Mouse (Mus musculus) stomach, embryonic 14.5 days (tissue): ENCODE results near the gene Clec4f. TPM values are rescaled to one million over a fixed set of nuclear protein-coding genes. Genes with fewer than 3 reads are reported as not detected.

Source experiments
- ATAC-seq: fragments of 200-750 bp; cut with Nextera tagmentation; 2 replicates; pipeline ENCODE4 v1.8.0; 2017; ENCODE audit warnings: low read depth, moderate TSS enrichment; ENCODE audit not compliant: insufficient number of reproducible peaks, insufficient read depth, low FRiP score
- H3K27ac ChIP-seq: fragments of 300-500 bp; sonication (generic); 2 replicates; pipeline ENCODE4 v1.5.1; 2014; ENCODE audit warnings: mild to moderate bottlenecking, low read length, moderate library complexity, mixed read lengths
- H3K27me3 ChIP-seq: fragments of 300-500 bp; sonication (generic); 2 replicates; pipeline ENCODE4 v1.6.1; 2014; ENCODE audit warnings: low read length, control low read depth, mixed read lengths; ENCODE audit not compliant: control insufficient read depth, insufficient read depth
- H3K36me3 ChIP-seq: fragments of 300-500 bp; sonication (generic); 2 replicates; pipeline ENCODE4 v1.6.1; 2014; ENCODE audit warnings: mild to moderate bottlenecking, control low read depth, low read length, moderate library complexity, mixed read lengths; ENCODE audit not compliant: control insufficient read depth, insufficient read depth
- H3K4me1 ChIP-seq: fragments of 300-500 bp; sonication (generic); 2 replicates; pipeline ENCODE4 v1.6.1; 2014; ENCODE audit warnings: low read length, control low read depth, mixed read lengths; ENCODE audit not compliant: control insufficient read depth, insufficient read depth
- H3K4me2 ChIP-seq: fragments of 300-500 bp; sonication (generic); replicated peaks from 2 replicates; pipeline ENCODE4 v1.6.1; 2014; ENCODE audit warnings: low read depth, low read length, control low read depth
- H3K4me3 ChIP-seq: fragments of 300-500 bp; sonication (generic); 2 replicates; pipeline ENCODE4 v1.5.1; 2014; ENCODE audit warnings: low read depth, low read length, control low read depth
- H3K9ac ChIP-seq: fragments of 300-500 bp; sonication (generic); replicated peaks from 2 replicates; pipeline ENCODE4 v1.6.1; 2014; ENCODE audit warnings: low read depth, mild to moderate bottlenecking, control low read depth, low read length, moderate library complexity, mixed read lengths
- H3K9me3 ChIP-seq: fragments of 300-500 bp; sonication (generic); 2 replicates; pipeline ENCODE4 v1.6.1; 2016; ENCODE audit warnings: low read depth, low read length, control low read depth; ENCODE audit not compliant: control insufficient read depth
- WGBS: fragments of 180-500 bp; shearing (Covaris S2); extraction: QIAGEN DNeasy Blood & Tissue Kit; methylation state at CpG from one replicate; pipeline ENCODE4 v1.1.7; 2014; 5-methylcytosine and 5-hydroxymethylcytosine counted together
- polyA plus RNA-seq: library from polyadenylated mRNA; unstranded; fragments of >200 nt; fragmentation: Nextera tagmentation; extraction: Ambion mirVana; gene quantifications from 2 replicates; pipeline ENCODE4 v1.2.1, GENCODE M21; 2014

Gene Clec4f
- polyA plus RNA-seq: not detected in 2 replicates

GRCm38 (mm10) chr6:83656087-83656486, at the start of gene Clec4f:
TSS of gene Clec4f (minus strand) at chr6:83656187.
- Histone ChIP-seq H3K9me3 (no peaks in the 10 kb centered on the region), H3K4me1 (no peaks in the 10 kb centered on the region), H3K4me3 (no peak within 1 kb of the TSS), H3K27ac (no peak within 1 kb of the TSS), H3K27me3 (no peaks in the 10 kb centered on the region), H3K4me2 (no peak within 1 kb of the TSS), H3K36me3 (no peaks in the 10 kb centered on the region), H3K9ac (no peak within 1 kb of the TSS)
- ATAC-seq: no peak
- WGBS: 100% methylated on average over 2 of the region's 2 CpGs

- 24% methylated on average over 5 of the region's 5 CpGs for WGBS
- Histone ChIP-seq H3K36me3 (no peaks in the 10 kb centered on the region), H3K4me2 (no peak overlapping the region)
These were observed 48.7 kb upstream of the Clec4f start for GRCm38 (mm10) chr6:83704701-83705100.

GRCm38 (mm10) chr6:83704294-83704693, 48.3 kb upstream of the Clec4f start:
- ATAC-seq: no peak
- 9% methylated on average over 1 of the region's 1 CpGs for WGBS
- Histone ChIP-seq H3K36me3 (no peaks in the 10 kb centered on the region), H3K4me2 (no peak overlapping the region), H3K9me3 (no peaks in the 10 kb centered on the region), H3K9ac (no peak overlapping the region), H3K4me3 (no peak overlapping the region), H3K27ac (no peak overlapping the region), H3K27me3 (peaks cover 66% of the 10 kb centered on the region), H3K4me1 (no peaks in the 10 kb centered on the region)

More at GRCm38 (mm10) chr6:83704701-83705100, 48.7 kb upstream of the Clec4f start:
- Histone ChIP-seq H3K27me3 (peaks cover 66% of the 10 kb centered on the region), H3K9ac (no peak overlapping the region), H3K9me3 (no peaks in the 10 kb centered on the region), H3K27ac (no peak overlapping the region), H3K4me1 (no peaks in the 10 kb centered on the region), H3K4me3 (no peak overlapping the region)
- ATAC-seq: no peak

GRCm38 (mm10) chr6:83703722-83704078, 47.7 kb upstream of the Clec4f start:
- peaks cover 66% of the 10 kb centered on the region for H3K27me3 ChIP-seq
- WGBS: 2% methylated on average over 10 of the region's 10 CpGs
- no peak overlapping the region for H3K4me3 ChIP-seq

GRCm38 (mm10) chr6:83703000-83703721, 47.2 kb upstream of the Clec4f start:
- Histone ChIP-seq H3K4me1 (no peaks in the 10 kb centered on the region), H3K9ac (no peak overlapping the region), H3K4me3 (no peak overlapping the region), H3K9me3 (no peaks in the 10 kb centered on the region), H3K4me2 (no peak overlapping the region), H3K27ac (no peak overlapping the region), H3K36me3 (no peaks in the 10 kb centered on the region), H3K27me3 (peaks cover 65% of the 10 kb centered on the region)
- no peak for ATAC-seq
- under 1% methylated on average over 27 of the region's 27 CpGs for WGBS

More at GRCm38 (mm10) chr6:83703722-83704078, 47.7 kb upstream of the Clec4f start:
- no peak for ATAC-seq
- Histone ChIP-seq H3K4me2 (no peak overlapping the region), H3K4me1 (no peaks in the 10 kb centered on the region), H3K9me3 (no peaks in the 10 kb centered on the region), H3K36me3 (no peaks in the 10 kb centered on the region), H3K27ac (no peak overlapping the region), H3K9ac (no peak overlapping the region)

GRCm38 (mm10) chr6:83702146-83702999, 46.4 kb upstream of the Clec4f start:
- Histone ChIP-seq H3K4me3 (0 out of 2 replicates have a peak overlapping the region, but pooled peaks have one; percentile 9), H3K9ac (no peak overlapping the region), H3K27me3 (peaks cover 67% of the 10 kb centered on the region), H3K36me3 (no peaks in the 10 kb centered on the region), H3K4me2 (no peak overlapping the region), H3K9me3 (no peaks in the 10 kb centered on the region), H3K4me1 (no peaks in the 10 kb centered on the region), H3K27ac (no peak overlapping the region)
- ATAC-seq: no peak
- under 1% methylated on average over 53 of the region's 53 CpGs for WGBS

GRCm38 (mm10) chr6:83701001-83701400, 45.0 kb upstream of the Clec4f start:
- no peaks in the 10 kb centered on the region for H3K4me1 ChIP-seq
- no peaks in the 10 kb centered on the region for H3K36me3 ChIP-seq
- H3K4me2 ChIP-seq: no peak overlapping the region
- H3K9me3 ChIP-seq: no peaks in the 10 kb centered on the region
- H3K27me3 ChIP-seq: peaks cover 67% of the 10 kb centered on the region
- ATAC-seq: no peak
- no peak overlapping the region for H3K9ac ChIP-seq
- no peak overlapping the region for H3K4me3 ChIP-seq
- no peak overlapping the region for H3K27ac ChIP-seq
- under 1% methylated on average over 11 of the region's 11 CpGs for WGBS

- H3K27ac ChIP-seq: no peak overlapping the region
- H3K36me3 ChIP-seq: no peaks in the 10 kb centered on the region
- no peaks in the 10 kb centered on the region for H3K4me1 ChIP-seq
- peaks cover 63% of the 10 kb centered on the region for H3K27me3 ChIP-seq
- no peak overlapping the region for H3K4me3 ChIP-seq
- no peaks in the 10 kb centered on the region for H3K9me3 ChIP-seq
- H3K4me2 ChIP-seq: no peak overlapping the region
- no peak for ATAC-seq
- no peak overlapping the region for H3K9ac ChIP-seq
- 2% methylated on average over 5 of the region's 5 CpGs for WGBS
These were observed 44.0 kb upstream of the Clec4f start for GRCm38 (mm10) chr6:83699971-83700370.
